Mouse (Mus musculus) MEL (cell line): ENCODE measurements at regions not wholly inside any gene's neighbourhood (a gene's known extent, or its start where the extent isn't known, plus 50 kb on each side); places are given as distances from the start of the nearest gene placed in this dataset.

Source experiments
- DNase-seq: peaks from one replicate; pipeline ENCODE4 v3.0.0; 2011; ENCODE audit warnings: low read depth, low spot score
- H3K27ac ChIP-seq: 2 replicates; pipeline ENCODE4 v1.5.1; 2012; ENCODE audit warnings: low read depth, mild to moderate bottlenecking, control low read depth, low read length, moderate library complexity; ENCODE audit not compliant: control insufficient read depth
- H3K27me3 ChIP-seq, 2 experiments: fragments of 150-350 bp in 1 of 2; sonication (generic) in 1 of 2; 2 replicates each; pipeline ENCODE4 v1.6.1; 2012; ENCODE audit warnings: low read length in 2 of 2, mild to moderate bottlenecking in 2 of 2, improper control_type of control experiment in 1 of 2, moderate library complexity in 1 of 2; ENCODE audit not compliant: insufficient read depth in 2 of 2, control insufficient read depth in 1 of 2
- H3K36me3 ChIP-seq, 2 experiments: 2 replicates each; pipeline ENCODE4 v1.6.1; 2012 to 2014; ENCODE audit warnings: low read length in 2 of 2, improper control_type of control experiment in 1 of 2, inconsistent platforms in 1 of 2, mild to moderate bottlenecking in 1 of 2; ENCODE audit not compliant: insufficient read depth in 2 of 2, control insufficient read depth in 1 of 2
- H3K4me1 ChIP-seq, 2 experiments: fragments of 150-350 bp in 1 of 2; sonication (generic) in 1 of 2; 2 replicates each; pipeline ENCODE4 v1.6.1; 2012; ENCODE audit warnings: low read length in 2 of 2, improper control_type of control experiment in 1 of 2, mild to moderate bottlenecking in 1 of 2; ENCODE audit not compliant: insufficient read depth in 2 of 2, control insufficient read depth in 1 of 2
- H3K4me3 ChIP-seq, 2 experiments: fragments of 150-350 bp in 1 of 2; sonication (generic) in 1 of 2; 2 replicates each; pipeline ENCODE4 v1.5.1; 2012; ENCODE audit warnings: low read depth in 2 of 2, low read length in 2 of 2, mild to moderate bottlenecking in 2 of 2, moderate library complexity in 2 of 2, control low read depth in 1 of 2, improper control_type of control experiment in 1 of 2; ENCODE audit not compliant: control insufficient read depth in 1 of 2, insufficient read depth in 1 of 2
- H3K79me2 ChIP-seq: 2 replicates; pipeline ENCODE4 v1.6.1; 2012; ENCODE audit warnings: mild to moderate bottlenecking, low read length, moderate library complexity; ENCODE audit not compliant: control insufficient read depth, poor library complexity, insufficient read depth
- H3K9ac ChIP-seq: 2 replicates; pipeline ENCODE4 v1.6.1; 2012; ENCODE audit warnings: low read depth, mild to moderate bottlenecking, control low read depth, low read length, moderate library complexity; ENCODE audit not compliant: control insufficient read depth, poor library complexity, severe bottlenecking
- H3K9me3 ChIP-seq: fragments of 150-350 bp; sonication (generic); replicated peaks from 2 replicates; pipeline ENCODE4 v1.6.1; 2012; ENCODE audit warnings: mild to moderate bottlenecking, low read length, improper control_type of control experiment, moderate library complexity; ENCODE audit not compliant: insufficient read depth
- CTCF ChIP-seq, 3 experiments: IDR thresholded peaks in 2 of 3; conservative IDR thresholded peaks in 1 of 3; 2 replicates each; pipeline ENCODE4 v1.5.1; 2011 to 2012; ENCODE audit warnings: low read length in 3 of 3, low read depth in 2 of 3, mild to moderate bottlenecking in 2 of 3, improper control_type of control experiment in 1 of 3, inconsistent platforms in 1 of 3, mixed read lengths in 1 of 3, moderate library complexity in 1 of 3; ENCODE audit not compliant: control insufficient read depth in 1 of 3, insufficient read depth in 1 of 3, poor library complexity in 1 of 3, severe bottlenecking in 1 of 3
- ELF1 ChIP-seq: IDR thresholded peaks from 2 replicates; pipeline ENCODE4 v1.6.1; 2014; ENCODE audit warnings: low read depth, mild to moderate bottlenecking, inconsistent platforms, low read length, improper control_type of control experiment, moderate library complexity
- EP300 ChIP-seq, 2 experiments: IDR thresholded peaks; 2 replicates each; pipeline ENCODE4 v1.6.1; 2011; ENCODE audit warnings: improper control_type of control experiment in 2 of 2, low read length in 2 of 2, low read depth in 1 of 2, mild to moderate bottlenecking in 1 of 2
- ETS1 ChIP-seq: IDR thresholded peaks from 2 replicates; pipeline ENCODE4 v1.6.1; 2012; ENCODE audit warnings: low read depth, mild to moderate bottlenecking, inconsistent platforms, low read length, improper control_type of control experiment, moderate library complexity
- HCFC1 ChIP-seq: IDR thresholded peaks from 2 replicates; pipeline ENCODE4 v1.6.1; 2012; ENCODE audit warnings: low read depth, mild to moderate bottlenecking, inconsistent platforms, low read length, improper control_type of control experiment, moderate library complexity
- JUND ChIP-seq: IDR thresholded peaks from 2 replicates; pipeline ENCODE4 v1.6.1; 2011; ENCODE audit warnings: low read depth, mild to moderate bottlenecking, improper control_type of control experiment, low read length
- MAFK ChIP-seq: IDR thresholded peaks from 2 replicates; pipeline ENCODE4 v1.6.1; 2011; ENCODE audit warnings: low read depth, mild to moderate bottlenecking, low read length, improper control_type of control experiment, borderline replicate concordance
- MAZ ChIP-seq: IDR thresholded peaks from 2 replicates; pipeline ENCODE4 v1.6.1; 2012; ENCODE audit warnings: low read depth, mild to moderate bottlenecking, inconsistent platforms, low read length, improper control_type of control experiment
- MEF2A ChIP-seq: IDR thresholded peaks from 2 replicates; pipeline ENCODE4 v1.6.1; 2014; ENCODE audit warnings: low read depth, mild to moderate bottlenecking, inconsistent platforms, low read length, improper control_type of control experiment; ENCODE audit not compliant: poor library complexity, insufficient replicate concordance, severe bottlenecking; ENCODE audit errors: extremely low read depth
- MXI1 ChIP-seq: IDR thresholded peaks from 2 replicates; pipeline ENCODE4 v1.6.1; 2011; ENCODE audit warnings: mild to moderate bottlenecking, low read depth, low read length, improper control_type of control experiment
- MYB ChIP-seq: IDR thresholded peaks from 2 replicates; pipeline ENCODE4 v1.6.1; 2011; ENCODE audit warnings: mild to moderate bottlenecking, low read depth, low read length, improper control_type of control experiment
- POLR2AphosphoS2 ChIP-seq: IDR thresholded peaks from 2 replicates; pipeline ENCODE4 v1.6.1; 2011; ENCODE audit warnings: low read length, improper control_type of control experiment
- RAD21 ChIP-seq: IDR thresholded peaks from 2 replicates; pipeline ENCODE4 v1.6.1; 2011; ENCODE audit warnings: mild to moderate bottlenecking, low read depth, low read length, improper control_type of control experiment
- RCOR1 ChIP-seq: IDR thresholded peaks from 2 replicates; pipeline ENCODE4 v1.6.1; 2012; ENCODE audit warnings: low read depth, mild to moderate bottlenecking, inconsistent platforms, low read length, improper control_type of control experiment
- SIN3A ChIP-seq: IDR thresholded peaks from 2 replicates; pipeline ENCODE4 v1.6.1; 2012; ENCODE audit warnings: low read length, improper control_type of control experiment, inconsistent platforms
- TBP ChIP-seq: IDR thresholded peaks from 2 replicates; pipeline ENCODE4 v1.8.0; 2011; ENCODE audit warnings: low read depth, low read length, improper control_type of control experiment
- UBTF ChIP-seq: IDR thresholded peaks from 2 replicates; pipeline ENCODE4 v1.6.1; 2012; ENCODE audit warnings: low read depth, mild to moderate bottlenecking, inconsistent platforms, low read length, improper control_type of control experiment, moderate library complexity, borderline replicate concordance; ENCODE audit not compliant: insufficient read depth
- USF1 ChIP-seq: IDR thresholded peaks from 2 replicates; pipeline ENCODE4 v1.6.1; 2014; ENCODE audit warnings: low read depth, mild to moderate bottlenecking, inconsistent platforms, low read length, improper control_type of control experiment, moderate library complexity
- ZKSCAN1 ChIP-seq: IDR thresholded peaks from 2 replicates; pipeline ENCODE4 v1.6.1; 2012; ENCODE audit warnings: low read depth, mild to moderate bottlenecking, inconsistent platforms, low read length, improper control_type of control experiment, moderate library complexity
- ZNF384 ChIP-seq: IDR thresholded peaks from 2 replicates; pipeline ENCODE4 v1.6.1; 2012; ENCODE audit warnings: low read depth, mild to moderate bottlenecking, inconsistent platforms, low read length, improper control_type of control experiment

- H3K9me3 ChIP-seq = no peaks in the 10 kb centered on the region
- TF ChIP-seq RCOR1 (no peak), MEF2A (no peak), SIN3A (no peak), ZKSCAN1 (no peak), MXI1 (no peak), CTCF (IDR thresholded peaks at IDR 0.05 in 2 of 3, conservative IDR thresholded peaks at IDR 0.05 in 1 of 3; ENCODE audit: control insufficient read depth in 1 of 3, insufficient read depth in 1 of 3, low read depth in 2 of 3, low read length in 3 of 3, poor library complexity in 1 of 3, severe bottlenecking in 1 of 3) (no peak), USF1 (no peak), MYB (no peak), ELF1 (no peak), HCFC1 (no peak), POLR2AphosphoS2 (no peak)
- H3K79me2 ChIP-seq = no peaks in the 10 kb centered on the region
- H3K9ac ChIP-seq = no peak overlapping the region
- peaks cover 0 to 14% of the 10 kb centered on the region in 2 experiments; a peak in 2 of 4 replicates for H3K36me3 ChIP-seq
- DNase-seq = no peak
- H3K4me3 ChIP-seq = no peak overlapping the region
- no peak overlapping the region for H3K27ac ChIP-seq
- peaks cover 6 to 24% of the 10 kb centered on the region in 2 experiments for H3K4me1 ChIP-seq
- no peaks in the 10 kb centered on the region for H3K27me3 ChIP-seq
Observed at GRCm38 (mm10) chr10:117910426-117910825, 64.6 kb upstream of the Rap1b start.

GRCm38 (mm10) chr10:117915011-117915735 lies 69.3 kb upstream of the Rap1b start:
- peaks cover 7 to 34% of the 10 kb centered on the region in 2 experiments for H3K4me1 ChIP-seq
- H3K4me3 ChIP-seq = no peak overlapping the region
- DNase-seq = no peak
- no peak overlapping the region for H3K9ac ChIP-seq
- H3K27ac ChIP-seq = no peak overlapping the region
- peaks cover 0 to 26% of the 10 kb centered on the region in 2 experiments; a peak in 2 of 4 replicates for H3K36me3 ChIP-seq
- H3K79me2 ChIP-seq = no peaks in the 10 kb centered on the region
- H3K27me3 ChIP-seq = no peaks in the 10 kb centered on the region
- no peaks in the 10 kb centered on the region for H3K9me3 ChIP-seq
- TF ChIP-seq ETS1 (no peak), UBTF (no peak), JUND (no peak), ZNF384 (no peak), MXI1 (no peak), MYB (no peak), EP300 (IDR thresholded peaks at IDR 0.05; ENCODE audit: low read depth in 1 of 2, low read length in 2 of 2) (no peak), RAD21 (no peak), MAZ (no peak), TBP (no peak), MAFK (no peak)
